Mouse (Mus musculus): ENCODE measurements around the gene Gm20518.

Gene Gm20518

GRCm38 (mm10) chr16:17806581-17807191 lies 84.8 kb downstream of the Gm20518 start:
- no peak for DNase-seq (ENCODE audit: low spot score)

DNA sequence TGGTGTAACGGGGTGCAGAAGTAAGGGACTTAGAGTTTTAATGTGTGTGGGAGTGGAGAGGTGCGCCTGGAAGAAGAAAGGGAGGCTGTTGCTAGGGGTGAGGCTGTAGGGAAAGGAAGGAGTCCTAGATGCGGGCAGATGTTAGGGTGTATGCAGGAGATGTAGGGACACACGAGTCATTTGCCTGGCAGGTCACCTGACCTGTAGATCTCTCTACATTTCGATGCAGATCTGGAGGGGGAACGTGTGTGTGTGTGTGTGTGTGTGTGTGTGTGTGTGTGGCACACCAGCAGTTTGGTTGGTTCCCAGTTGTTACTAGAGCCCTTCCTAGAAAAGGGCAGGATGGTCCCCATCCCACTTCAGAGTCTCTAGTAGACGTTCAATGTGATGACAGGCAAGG lies 86.5 kb downstream of the Gm20518 start:
- no peak for DNase-seq (ENCODE audit: low spot score)

DNA sequence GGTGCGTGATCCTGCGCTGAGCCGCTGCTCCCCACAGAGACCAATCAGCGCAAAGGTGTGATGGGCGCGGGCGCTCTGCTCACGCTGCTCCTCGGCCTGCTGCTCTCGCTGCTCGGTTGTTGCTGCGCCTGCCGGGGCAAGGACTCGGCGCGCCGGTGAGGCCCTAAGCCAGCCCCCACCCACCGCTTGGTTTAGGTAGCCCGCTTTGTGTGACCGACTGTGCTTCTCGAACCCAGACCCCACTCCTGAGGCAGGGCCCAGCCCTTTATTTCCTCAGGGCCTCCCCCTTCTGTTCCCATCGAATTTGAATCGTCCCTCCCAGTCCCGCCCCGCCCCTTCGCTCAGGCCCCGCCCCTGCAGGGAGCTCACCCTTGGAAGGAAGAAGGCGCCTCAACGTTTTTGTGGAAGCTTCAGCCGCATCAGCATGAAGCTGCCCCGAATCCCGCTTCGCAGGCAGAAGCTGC lies 87.0 kb downstream of the Gm20518 start:
- no peak for DNase-seq (ENCODE audit: low spot score)

DNA sequence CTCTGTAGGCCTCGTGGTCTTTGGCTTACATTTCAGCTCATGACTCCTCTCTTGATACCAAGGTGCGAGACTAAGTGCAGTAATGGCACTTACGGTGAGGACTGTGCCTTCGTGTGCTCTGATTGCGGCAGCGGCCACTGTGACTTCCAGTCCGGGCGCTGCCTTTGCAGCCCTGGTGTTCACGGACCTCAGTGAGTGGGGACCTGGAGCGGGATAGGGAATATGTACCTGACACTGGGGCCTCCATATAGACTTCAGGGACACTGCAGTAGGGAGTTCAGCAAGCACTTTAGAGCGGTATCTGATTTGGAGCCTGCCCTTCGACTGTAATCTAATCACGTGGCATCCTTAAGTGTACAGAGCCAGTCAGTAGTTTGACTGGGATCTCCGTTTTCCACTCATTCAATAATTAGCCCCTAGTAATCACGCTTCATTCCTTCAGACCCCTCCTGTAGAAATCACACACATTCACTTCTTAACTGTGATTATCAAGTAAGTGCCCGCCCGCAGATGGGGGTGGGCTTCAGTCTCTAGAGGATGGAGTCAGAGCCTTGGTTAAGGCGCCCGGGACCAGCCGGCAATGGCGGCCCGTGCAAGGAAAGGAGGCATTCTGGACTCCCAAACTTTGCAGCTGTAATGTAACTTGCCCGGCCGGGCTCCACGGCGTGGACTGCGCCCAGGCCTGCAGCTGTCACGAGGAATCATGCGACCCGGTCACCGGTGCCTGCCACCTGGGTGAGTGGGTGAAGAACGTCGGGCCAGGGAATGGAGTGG lies 87.6 kb downstream of the Gm20518 start:
- no peak for DNase-seq (ENCODE audit: low spot score)

DNA sequence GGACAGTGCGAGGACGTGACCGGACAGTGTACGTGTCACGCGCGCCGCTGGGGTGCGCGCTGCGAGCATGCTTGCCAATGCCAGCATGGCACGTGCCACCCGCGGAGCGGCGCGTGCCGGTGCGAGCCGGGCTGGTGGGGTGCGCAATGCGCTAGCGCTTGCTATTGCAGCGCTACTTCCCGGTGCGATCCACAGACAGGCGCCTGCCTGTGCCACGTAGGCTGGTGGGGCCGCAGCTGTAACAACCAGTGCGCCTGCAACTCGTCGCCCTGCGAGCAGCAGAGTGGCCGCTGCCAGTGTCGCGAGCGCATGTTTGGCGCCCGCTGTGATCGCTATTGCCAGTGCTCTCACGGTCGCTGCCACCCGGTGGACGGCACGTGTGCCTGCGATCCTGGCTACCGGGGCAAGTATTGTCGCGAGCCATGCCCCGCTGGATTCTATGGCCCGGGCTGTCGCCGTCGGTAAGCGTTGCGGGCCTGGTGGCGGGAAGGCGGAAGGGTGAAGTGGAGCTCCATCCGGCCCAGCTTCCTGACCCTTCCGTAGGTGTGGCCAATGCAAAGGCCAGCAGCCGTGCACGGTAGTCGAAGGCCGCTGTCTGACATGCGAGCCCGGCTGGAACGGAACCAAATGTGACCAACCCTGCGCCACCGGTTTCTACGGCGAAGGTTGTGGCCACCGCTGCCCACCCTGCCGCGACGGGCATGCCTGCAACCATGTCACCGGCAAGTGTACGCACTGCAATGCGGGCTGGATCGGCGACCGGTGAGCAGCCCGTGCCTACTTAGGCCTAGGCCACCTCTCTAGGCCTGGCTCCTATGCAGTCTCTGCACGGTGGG lies 88.4 kb downstream of the Gm20518 start:
- DNase-seq (ENCODE audit: low spot score) = peak; percentile 59

DNA sequence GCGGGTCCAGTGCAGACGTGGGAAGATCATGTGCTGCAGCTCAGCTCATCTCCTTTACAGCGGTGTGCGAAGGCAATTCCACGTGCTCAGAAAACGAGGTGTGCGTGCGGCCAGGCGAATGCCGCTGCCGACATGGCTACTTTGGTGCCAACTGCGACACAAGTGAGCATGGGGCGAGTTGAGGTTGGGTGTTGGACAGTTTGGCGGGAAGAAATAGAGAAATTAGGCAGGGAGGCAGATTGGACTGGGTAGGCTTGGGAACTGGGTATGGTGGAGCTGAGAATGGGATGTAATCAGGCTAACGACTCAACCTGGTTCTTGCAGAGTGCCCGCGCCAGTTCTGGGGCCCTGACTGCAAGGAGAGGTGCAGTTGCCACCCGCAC lies 89.0 kb downstream of the Gm20518 start:
- DNase-seq (ENCODE audit: low spot score) = no peak

- DNase-seq (ENCODE audit: low spot score) = peak; percentile 55
These were observed 89.6 kb downstream of the Gm20518 start for GRCm38 (mm10) chr16:17801777-17802455.

DNA sequence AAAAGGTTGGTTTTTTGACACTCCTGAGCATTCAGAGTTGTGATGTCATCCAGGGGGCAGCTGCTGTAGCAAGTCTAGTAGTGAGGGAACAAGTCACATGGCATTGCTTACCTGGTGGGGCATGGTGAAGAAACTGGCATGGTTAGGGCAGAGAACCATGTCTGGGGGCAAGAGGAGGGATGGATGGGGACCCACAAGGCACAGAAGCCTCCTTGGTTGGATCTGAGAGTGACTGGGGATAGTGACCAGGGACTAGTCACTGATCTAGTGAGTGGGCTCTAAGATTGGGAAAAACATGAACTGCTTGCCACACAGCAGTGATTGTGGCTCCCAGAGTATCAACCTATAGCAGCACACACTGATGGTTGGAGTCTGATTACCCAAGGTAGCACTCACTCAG lies 91.9 kb downstream of the Gm20518 start:
- no peak for DNase-seq (ENCODE audit: low spot score)

- peak; percentile 76 for DNase-seq (ENCODE audit: low spot score)
These were observed 92.9 kb downstream of the Gm20518 start for GRCm38 (mm10) chr16:17798321-17799180.

- peak; percentile 54 for DNase-seq (ENCODE audit: low spot score)
These were observed 93.6 kb downstream of the Gm20518 start for GRCm38 (mm10) chr16:17797812-17798311.

- DNase-seq (ENCODE audit: low spot score) = peak; percentile 82
These were observed 94.3 kb downstream of the Gm20518 start, which contains the start of gene Scarf2 for GRCm38 (mm10) chr16:17796971-17797811. Gene Scarf2, plus strand, starts transcription at chr16:17797282.

- no peak for DNase-seq (ENCODE audit: low spot score)
These were observed 95.0 kb downstream of the Gm20518 start for GRCm38 (mm10) chr16:17796519-17796918.

- DNase-seq (ENCODE audit: low spot score) = no peak
These were observed 95.8 kb downstream of the Gm20518 start for GRCm38 (mm10) chr16:17795643-17796042.

DNA sequence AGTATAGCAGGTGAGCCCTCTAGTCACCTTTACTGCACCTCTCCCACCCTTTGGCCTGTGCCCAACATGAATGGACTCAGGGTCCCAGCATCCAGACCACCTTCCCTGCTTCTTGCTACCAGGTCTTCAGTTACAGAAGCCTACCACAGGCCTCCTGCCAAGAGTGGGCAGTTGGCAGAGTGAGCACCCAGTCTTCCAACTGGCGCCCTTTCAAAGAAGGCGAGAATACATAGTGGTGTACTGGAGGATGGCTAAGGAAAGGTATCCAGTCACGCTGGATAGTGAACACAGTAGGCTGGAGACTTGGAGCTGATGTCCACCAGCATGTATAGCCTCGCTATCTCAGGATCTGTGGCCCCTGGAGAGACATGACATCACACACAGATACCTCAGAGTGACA lies 97.4 kb downstream of the Gm20518 start:
- DNase-seq (ENCODE audit: low spot score) = no peak

GRCm38 (mm10) chr16:17792728-17793127 lies 98.7 kb downstream of the Gm20518 start:
- DNase-seq (ENCODE audit: low spot score) = no peak

DNA sequence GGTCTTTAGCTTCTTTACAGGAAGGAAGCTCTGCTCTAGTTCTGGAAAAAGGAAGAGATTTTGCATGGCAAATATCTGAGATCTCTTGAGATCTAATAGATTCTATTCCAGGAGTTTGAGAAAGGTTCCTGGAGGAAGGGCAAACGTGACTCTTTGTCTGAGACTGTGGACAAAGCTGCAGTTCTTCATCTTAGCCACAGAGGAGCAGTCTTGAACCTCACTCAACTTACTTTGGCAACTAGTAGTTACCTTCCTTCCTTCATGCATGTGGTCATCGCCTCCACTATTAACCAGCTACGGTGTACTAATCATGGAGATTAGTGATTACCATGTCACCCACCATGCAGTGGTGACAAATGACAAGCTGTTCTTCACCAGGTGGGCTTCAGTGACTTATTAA lies 106.1 kb downstream of the Gm20518 start:
- DNase-seq (ENCODE audit: low spot score) = no peak
